Mouse (Mus musculus) embryo, embryonic 10 days (tissue): ENCODE data around the gene Krtap5-1.
"Not testable (repeated sequence)": the region's sequence is repeated elsewhere in the genome, so short reads cannot be mapped to it uniquely, and the experiment has no call there.

Source experiments
- DNase-seq: peaks from one replicate; pipeline ENCODE4 v3.0.0-alpha.2; 2015; ENCODE audit warnings: low spot score

The Krtap5-1 gene

DNA sequence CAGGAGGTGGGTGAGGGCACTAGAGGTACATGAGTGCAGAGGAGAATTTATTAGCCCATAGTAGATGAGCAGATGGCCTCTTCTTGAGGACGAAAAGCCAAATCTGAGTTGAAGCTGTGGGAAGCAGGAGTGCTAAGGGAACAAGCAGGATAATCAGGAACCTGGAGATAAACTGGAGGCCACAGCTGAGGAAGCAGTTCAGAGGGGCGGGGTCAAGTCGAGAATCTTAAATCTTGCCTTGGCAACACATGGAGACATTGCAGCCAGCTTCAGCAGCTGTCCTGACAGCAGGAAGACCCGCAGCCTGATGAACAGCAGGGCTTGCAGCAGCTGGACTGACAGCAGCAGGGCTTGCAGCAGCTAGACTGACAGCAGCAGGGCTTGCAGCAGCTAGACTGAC lies 810 bp downstream of the Krtap5-1 start:
- not testable (repeated sequence) for DNase-seq

DNA sequence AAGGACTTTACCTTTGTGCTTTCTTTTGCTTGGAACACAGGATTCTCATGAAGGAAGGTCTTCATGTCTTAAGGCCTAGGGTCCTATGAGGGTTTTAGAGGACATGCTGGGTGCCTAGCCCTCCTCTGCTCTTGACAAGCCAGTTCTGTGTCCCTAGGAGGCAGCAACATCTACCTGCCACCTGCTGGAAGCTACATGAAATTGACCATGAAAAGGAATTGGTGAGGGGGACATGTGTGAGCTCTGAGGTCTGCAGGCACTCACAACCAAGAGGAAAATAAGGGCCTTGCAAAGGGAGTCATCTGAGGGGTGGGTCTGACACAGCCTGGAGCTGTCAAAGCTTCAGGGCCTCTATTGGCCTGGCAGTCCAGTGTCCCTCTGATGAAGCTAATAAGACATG lies 1.5 kb downstream of the Krtap5-1 start:
- no peak for DNase-seq

DNA sequence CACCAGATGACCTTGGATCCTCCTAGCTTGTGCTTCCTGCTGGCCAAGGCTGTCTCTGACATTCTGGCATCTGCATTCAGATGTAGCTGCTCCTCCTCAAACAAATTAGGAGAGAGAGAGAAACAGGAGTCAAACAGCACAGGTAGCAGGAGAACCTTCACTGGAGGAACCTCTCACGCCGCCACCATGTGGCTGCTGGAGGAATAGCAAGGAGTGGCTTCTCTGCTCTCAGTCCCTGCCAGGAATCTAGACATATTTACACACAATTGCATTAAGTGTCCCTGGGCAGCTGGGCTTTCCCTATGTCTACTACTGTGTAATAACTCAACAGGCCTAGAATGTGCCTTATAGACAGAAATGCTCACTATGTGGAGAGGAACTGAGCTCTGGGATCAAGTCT lies 3.1 kb downstream of the Krtap5-1 start:
- DNase-seq = peak; percentile 66

DNA sequence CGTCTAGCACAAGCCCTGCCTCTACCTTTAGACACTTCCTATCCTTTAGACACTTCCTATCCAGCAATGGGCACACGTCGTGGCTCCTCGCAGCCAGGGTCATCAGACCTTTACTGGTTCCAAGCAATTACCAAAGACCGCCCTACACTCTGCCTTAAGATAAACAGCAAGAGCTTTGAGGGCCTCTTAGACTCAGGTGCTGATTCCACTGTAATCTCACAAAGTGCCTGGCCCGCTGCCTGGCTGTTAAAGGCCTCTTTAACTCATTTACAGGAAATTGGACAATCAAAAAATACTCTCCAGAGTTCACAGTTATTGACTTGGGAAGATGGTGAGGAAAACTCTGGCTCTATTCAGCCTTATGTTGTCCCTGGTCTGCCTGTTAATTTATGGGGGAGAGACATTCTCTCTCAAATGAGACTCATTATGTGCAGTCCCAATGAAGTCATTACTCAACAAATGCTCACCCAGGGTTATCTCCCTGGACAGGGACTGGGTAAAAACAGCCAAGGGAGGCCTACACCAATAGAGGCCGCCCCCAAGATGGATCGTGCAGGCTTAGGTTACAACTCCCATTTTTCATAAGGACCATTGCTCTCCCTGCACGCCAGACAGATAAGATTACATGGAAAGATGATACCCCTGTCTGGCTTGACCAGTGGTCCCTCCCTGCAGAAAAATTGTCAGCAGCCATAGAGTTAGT lies 10.9 kb downstream of the Krtap5-1 start:
- peak; percentile 32 for DNase-seq

DNA sequence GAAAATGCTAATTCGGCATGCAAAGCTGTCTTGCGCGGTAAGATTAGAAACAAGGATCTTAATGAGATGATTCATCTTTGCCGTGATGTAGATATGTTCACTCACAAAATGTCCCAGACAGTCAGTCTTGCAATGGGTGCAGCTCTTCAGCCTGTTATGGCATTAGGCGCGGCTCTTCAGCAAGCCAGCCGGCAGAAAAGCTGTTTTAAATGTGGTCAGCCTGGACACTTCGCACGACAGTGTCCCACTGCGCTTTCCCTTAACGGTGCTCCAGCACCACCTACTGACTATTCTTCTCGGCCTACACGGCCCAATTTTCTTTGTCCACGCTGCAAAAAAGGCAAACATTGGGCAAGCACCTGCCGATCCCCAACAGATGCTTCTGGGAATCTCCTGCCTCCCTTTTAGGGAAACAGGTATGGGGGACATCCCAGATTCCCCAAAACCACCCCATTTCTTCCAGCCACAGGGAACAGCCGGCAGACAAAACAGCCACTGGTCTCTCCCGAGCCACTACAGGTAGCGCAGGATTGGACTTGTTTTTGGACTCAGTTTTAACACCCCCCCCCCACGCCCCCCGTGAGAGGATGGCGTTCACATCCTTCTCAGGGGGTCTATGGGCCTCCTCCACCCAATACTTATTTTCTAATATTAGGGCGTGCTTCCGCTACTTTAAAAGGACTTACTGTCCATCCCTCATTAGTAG lies 11.6 kb downstream of the Krtap5-1 start:
- peak; percentile 85 for DNase-seq

DNA sequence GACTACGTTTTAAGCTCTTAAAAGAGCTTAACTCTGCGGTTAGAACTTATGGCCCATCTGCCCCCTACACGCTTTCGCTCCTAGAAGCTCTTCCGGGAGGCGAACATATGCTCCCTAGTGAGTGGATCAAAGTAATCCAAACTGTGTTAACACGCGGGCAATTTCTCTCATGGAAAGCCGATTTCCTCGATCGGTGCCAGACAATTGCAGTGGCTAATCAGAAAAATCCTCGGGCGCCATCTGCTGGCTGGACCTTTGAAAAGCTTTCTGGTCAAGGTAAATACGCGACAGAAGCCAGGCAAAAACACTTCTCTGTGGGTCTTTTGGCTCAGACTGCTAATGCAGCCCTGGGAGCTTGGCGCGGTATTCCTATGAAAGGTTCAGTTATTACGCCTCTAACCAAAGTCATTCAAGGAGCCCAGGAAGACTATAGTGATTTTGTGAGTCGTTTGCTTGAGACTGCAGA lies 12.3 kb downstream of the Krtap5-1 start:
- DNase-seq = peak; percentile 95

DNA sequence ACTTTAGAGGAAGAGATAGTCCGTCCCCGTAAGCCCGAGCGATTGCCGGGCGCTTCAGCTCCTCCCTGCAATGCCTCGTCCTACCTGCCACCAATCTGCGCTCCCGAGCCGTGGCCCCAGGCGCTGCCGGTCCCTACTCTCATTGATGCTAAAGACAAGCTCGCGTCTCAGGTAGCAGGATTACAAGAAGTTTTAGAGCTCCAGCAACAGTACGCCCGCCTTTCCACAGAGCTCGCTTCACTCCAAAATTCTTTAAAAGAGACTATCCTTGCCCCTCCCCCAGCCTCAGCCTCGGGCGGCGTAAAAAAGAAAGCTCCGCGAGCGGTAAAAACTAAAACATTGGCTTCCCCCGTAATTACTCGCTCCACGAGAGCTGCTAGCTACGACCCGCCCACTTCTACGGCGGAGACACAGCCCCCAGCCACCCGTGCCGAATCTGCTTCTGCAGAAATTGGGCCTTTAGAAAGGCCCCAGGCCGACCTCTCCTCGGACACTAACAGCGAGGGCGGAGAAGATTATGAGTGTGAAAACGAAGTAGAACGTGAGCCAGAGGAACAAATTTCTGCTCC lies 12.8 kb downstream of the Krtap5-1 start:
- DNase-seq = peak; percentile 84

DNA sequence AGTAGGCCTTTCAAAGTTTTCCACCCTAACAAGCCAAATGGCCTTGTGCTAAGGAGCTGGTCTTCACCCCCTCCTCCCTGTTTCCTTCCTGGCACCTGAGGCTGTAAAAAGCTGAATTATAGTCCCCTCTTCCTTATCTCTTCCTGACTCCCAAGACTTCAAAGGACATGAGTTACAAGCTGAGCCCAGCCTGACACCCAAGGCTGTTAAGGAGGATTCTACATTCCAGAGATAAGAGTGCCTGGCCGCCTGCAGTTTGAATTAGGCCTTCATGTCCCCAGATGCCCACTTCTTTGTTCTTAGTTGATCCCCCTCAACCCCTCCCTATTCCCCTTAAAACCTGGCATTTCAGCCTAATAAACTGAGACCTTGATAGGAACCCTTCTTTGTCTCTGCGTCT lies 14.1 kb downstream of the Krtap5-1 start:
- peak; percentile 35 for DNase-seq

DNA sequence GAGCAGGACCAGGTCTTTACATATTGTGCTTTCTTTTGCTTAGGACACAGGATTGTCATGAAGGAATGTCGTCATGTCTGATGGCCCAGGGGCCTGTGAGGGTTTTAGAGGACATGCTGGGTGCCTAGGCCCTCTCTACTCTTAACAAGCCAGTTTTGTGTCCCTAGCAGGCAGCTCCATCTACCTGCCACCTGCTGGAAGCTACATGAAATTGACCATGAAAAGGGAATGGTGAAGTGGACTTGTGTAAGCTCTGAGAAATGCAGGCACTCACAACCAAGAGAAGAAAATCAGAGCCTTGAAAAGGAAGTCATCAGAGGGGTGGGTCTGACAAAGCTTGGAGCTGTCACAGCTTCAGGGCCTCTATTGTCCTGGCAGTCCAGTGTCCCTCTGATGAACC lies 17.6 kb downstream of the Krtap5-1 start:
- not testable (repeated sequence) for DNase-seq

DNA sequence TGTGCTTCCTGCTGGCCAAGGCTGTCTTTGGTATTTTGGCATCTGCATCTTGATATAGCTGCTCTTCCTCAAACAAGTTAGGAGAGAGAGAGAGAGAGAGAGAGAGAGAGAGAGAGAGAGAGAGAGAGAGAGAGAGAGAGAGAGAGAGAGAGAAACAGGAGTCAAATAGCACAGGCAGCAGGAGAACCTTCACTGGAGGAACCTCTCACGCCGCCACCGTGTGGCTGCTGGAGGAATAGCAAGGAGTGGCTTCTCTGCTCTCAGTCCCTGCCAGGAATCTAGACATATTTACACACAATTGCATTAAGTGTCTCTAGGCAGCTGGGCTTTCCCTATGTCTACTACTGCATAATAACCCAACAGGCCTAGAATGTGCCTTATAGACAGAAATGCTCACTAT lies 18.7 kb downstream of the Krtap5-1 start:
- DNase-seq = peak; percentile 82

DNA sequence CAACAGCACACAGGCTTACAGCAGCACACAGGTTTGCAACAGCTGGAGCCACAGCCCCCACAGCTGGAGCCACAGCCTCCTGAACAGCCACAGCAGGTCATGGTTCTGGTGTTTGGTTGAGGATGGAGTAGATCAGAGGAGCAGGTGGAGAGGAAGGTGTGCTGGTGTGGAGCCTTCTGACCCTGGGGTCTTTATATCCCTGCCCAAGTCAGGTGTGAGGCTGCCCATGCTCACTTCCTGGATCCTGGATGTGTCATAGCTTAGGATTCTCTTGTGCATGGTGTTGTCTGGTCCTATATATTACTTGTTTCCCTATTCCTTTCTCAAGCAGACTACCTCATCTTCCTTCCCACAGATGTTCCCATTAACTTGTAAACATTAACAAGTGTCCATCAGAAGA lies 22.7 kb downstream of the Krtap5-1 start, which contains the start of gene Gm4559:
Gene Gm4559 (minus strand): TSS at position 101 of the 400 bp plus-strand sequence.
- DNase-seq = not testable (repeated sequence)

DNA sequence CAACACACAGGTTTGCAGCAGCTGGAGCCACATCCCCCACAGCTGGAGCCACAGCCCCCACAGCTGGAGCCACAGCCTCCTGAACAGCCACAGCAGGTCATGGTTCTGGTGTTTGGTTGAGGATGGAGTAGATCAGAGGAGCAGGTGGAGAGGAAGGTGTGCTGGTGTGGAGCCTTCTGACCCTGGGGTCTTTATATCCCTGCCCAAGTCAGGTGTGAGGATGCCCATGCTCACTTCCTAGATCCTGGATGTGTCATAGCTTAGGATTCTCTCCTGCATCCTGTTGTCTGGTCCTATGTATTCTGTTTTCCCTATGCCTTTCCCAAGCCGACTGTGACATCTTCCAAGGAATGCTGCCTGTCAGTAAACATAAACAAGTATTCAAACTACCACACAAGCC lies 38.7 kb downstream of the Krtap5-1 start, which contains the start of gene Gm2431:
Gene Gm2431 (minus strand): TSS at position 101 of the 400 bp plus-strand sequence.
- not testable (repeated sequence) for DNase-seq

DNA sequence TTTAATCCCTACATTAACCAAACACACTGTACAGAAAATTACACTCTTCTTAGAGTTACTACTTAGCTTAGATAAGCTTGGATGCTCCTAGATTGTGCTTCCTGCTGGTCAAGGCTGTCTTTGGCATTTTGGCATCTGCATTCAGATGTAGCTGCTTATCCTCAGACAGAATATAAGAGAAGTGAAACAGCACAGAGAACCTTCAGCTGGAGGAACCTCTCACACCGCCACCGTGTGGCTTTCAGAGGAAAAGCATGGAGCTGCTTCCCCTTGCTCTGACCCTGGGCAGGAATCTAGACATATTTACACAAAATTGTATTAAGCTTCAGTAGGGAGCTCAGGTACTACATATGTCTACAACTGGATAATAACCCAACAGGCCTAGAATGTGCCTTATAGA lies 41.4 kb downstream of the Krtap5-1 start:
- peak; percentile 68 for DNase-seq

DNA sequence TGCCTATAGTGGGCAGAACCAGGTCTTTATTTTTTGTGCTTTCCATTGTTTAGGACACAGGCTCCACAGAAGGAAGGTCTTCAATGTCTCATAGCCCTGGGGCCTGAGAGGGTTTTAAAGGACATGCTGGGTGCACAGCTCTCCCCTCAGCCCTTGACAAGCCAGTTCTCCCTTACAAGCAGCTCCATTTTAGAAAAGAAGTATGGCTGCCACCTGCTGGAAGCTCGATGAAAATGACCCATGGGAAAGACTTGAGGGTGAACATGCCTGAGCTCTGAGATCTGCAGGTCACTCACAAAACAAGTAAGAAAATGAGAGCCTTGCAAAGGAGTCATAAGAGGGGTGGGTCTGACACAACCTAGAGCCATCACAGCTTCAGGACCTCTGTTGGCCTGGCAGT lies 47.1 kb downstream of the Krtap5-1 start:
- peak; percentile 67 for DNase-seq
